Mouse (Mus musculus) thymus, adult 18-20 months (tissue): ENCODE results near the gene Idnk.
"Not testable (repeated sequence)": the region's sequence is repeated elsewhere in the genome, so short reads cannot be mapped to it uniquely, and the experiment has no call there.

Experiments used
- DNase-seq, 2 experiments: peaks; one replicate each; pipeline ENCODE4 v3.0.0; 2022; ENCODE audit warnings: mixed read lengths in 2 of 2

The Idnk gene

DNA sequence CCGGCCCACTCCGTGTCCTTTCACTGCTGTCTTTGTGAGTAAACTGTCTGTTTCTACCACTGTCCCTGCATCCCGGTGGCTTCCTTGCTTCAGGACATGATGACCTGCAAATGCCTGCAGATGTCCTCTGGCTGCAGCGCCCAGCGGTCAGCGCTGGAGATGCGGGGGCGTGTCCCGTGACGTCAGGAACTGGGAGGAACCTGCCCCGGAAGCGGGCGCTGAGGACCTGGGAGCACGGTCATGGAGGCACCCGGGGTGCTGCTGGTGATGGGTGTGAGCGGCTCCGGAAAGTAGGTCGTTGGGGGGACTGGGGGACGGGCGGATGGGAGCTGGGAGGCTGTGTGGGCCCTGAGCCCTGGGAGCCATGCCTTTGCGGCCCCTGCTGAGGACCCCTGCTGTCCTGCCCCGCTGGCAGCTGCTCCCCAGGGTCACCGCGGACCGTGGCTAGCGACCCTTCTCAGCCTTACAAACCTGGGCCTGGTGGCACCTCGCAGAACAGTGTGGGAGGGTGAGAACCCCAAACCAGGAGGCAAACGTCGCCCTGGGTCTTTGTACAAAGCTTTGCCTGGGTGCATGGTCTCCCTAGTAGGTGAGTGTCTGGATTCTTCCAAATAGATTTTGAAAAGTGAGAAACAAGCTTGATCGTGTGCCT is at the start of gene Idnk:
Idnk (plus strand) TSS at position 203 of the 652 bp plus-strand sequence.
- DNase-seq = peak; percentile 77 to 82

DNA sequence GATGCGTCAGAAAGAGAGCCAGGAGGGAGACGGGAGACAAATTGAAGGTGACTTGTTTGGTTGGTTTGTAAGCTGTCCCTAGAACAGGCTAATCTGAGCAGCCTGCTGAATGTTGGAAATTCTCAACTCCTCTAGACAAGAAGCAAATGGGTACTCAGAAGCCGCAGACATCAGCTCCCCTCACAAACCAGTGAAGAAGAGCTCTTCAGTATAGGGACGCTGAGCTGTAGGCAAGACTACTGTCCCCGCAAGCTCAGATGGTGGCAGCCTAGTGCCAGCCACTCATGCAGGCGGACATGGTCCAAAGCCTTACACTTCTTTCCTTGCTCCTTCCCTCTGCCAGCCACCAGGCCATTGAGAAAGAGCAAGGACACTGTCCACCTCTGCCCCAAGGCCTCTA is 46.1 kb upstream of the Idnk start:
- DNase-seq = no peak

DNA sequence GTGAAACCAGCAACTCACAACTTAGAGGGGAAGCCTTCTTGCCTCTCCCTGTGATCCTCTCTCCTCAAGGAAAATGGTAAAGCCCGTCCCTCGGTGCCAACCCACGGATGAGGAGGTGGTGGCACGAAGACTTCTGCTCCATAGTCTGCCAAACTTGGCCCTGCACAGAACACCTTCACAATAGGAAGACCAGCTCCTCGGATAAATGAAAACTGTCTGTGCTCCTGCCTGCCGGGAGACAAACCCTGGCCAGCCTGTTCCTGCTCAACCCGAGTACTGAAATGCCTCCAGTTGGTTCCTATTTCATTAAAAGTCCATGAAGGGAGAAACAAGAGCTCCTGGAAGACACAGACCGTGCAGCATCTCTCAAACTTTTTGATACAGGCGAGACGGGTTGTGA is 45.3 kb upstream of the Idnk start:
- DNase-seq = no peak

GRCm38 (mm10) chr13:58112601-58113041 is 44.8 kb upstream of the Idnk start:
- no peak for DNase-seq

DNA sequence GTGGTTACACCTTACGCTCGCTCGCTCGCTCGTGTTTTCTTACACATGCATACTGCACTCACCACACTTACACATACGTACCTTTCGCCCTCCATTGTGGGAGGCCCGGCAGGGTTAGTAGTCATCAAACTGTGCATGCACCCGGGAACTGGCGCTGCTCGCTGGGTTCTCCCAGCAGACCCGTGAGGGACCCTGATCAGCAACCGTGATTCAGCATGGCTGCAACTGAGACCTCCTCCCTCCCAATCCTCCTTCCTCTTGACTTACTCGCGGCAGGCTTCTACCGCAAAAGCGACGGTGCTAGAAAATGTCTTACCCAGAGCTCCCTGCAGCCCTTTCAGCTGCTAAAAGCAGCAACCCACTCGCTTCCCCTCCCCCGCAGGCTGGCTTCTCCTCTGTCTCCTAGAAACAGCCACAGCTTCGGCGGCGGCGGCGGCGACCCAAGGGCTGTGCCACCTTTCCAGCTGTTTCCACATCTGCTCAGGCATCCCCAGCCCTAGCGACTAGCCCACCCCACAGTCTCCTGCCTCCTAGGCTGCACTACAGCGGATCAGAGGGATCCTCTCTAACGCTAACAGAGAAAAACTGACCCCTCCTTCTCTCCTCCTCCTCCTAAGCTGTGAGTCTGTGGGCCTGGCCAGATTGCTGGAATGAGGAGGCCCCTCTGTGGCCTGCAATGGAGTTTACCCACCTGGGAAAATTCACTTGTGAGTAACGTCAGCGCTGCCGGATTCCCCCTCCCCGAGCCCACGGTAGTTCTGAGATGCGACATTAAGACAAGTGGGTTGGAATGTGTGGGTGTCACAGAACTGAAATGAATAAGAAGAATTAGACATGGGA is 44.2 kb upstream of the Idnk start, which contains the start of gene Klhl3:
Klhl3 (minus strand) TSS at position 532 of the 840 bp plus-strand sequence.
- peak; percentile 76 to 81 for DNase-seq

GRCm38 (mm10) chr13:58115227-58115626 is 42.2 kb upstream of the Idnk start:
- no peak for DNase-seq

DNA sequence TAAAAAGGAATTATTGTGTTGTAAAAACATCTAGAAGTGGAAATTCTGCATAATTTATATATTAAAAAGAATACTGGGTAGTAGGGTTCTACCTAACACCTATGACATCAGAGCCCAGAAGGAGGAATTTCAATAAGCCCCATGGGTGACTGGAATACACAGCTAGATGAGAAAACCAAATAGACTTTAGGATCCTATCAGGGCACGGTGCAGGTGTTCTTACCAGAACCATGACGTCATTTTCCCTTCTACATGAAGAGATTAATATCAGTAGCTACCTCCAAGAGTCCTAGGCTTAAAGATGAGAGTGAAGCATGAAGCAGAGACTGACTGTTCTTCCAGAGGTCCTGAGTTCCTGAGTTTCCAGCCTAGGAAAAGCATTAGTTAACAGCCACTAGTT is 40.6 kb upstream of the Idnk start:
- no peak for DNase-seq

DNA sequence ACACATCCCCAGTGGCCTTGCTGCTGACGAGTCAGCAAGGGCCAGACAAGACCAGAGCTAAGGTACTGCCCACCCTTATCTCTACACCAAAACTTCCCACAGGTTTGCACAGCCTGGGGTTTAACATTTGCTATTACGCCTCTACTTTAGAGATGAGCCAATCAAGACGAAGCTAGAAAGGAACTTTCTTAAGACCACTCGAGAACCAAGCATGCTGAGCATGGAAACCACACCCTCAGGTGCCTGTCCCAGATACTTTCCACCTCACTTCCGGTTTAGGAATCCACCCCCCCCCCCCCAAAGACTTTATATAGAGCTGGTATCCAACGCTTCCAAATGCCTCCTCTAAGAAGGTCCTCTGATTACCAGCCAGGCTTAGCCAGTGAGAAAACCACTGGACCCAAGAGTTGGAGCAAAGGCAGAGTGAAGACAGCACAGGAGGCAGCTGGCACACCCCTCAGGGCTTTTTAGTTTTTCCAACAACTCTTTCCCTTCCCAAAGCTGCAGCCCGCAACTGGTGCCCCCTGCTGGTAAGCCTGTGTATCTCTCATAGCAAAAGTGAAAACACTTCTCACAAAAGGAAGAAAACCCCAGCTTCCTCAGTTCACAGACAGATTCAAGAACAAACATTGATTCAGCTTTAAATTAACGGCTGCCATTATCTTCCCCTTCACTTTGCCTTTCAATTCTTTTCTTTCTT is 40.0 kb upstream of the Idnk start:
- DNase-seq = peak; percentile 43 to 56

- no peak for DNase-seq
Observed at GRCm38 (mm10) chr13:58122786-58123297, 34.6 kb upstream of the Idnk start.

DNA sequence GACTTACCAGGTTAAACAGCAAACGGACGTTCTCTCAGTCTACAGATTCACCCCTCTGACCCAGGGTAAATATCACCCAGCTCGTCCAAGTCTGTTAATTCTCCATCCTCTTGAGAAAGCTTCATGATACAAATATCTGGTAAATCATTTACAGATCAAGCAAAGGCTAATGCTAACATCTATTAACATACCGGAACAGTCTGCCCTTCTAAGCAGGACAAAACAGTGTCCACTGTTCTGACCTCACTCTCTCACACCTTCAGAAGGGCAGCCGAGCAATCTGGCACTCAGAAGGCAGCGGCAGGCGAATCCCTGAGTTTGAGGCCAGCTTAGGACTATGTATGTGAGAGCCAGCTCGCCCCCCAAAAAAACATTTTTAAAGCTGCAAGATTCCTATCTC is 34.1 kb upstream of the Idnk start:
- DNase-seq = no peak

DNA sequence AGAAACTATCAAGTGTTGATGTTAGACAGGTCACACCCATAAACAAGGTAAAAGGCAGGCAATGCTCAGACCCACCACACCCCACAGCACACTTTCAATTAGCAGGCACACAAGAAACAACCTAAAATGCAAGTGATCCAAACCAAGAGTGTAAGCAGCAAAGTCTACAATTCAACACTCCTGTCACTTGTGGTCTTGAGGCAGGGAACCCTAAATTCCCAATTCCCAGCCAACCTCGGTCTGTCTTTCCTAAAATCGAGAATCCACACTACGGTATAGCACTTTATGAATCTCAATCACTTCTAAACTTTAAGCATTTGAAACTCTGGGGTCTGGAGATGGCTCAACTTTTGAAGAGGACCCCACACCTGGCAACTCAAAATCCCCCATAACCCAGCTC is 33.2 kb upstream of the Idnk start:
- no peak for DNase-seq

GRCm38 (mm10) chr13:58124989-58125388 is 32.5 kb upstream of the Idnk start:
- DNase-seq = no peak

GRCm38 (mm10) chr13:58126126-58126525 is 31.3 kb upstream of the Idnk start:
- DNase-seq = peak in 1 of 2 experiments; percentile 46

GRCm38 (mm10) chr13:58126862-58127765 is 30.3 kb upstream of the Idnk start:
- DNase-seq = peak in 1 of 2 experiments; percentile 26

DNA sequence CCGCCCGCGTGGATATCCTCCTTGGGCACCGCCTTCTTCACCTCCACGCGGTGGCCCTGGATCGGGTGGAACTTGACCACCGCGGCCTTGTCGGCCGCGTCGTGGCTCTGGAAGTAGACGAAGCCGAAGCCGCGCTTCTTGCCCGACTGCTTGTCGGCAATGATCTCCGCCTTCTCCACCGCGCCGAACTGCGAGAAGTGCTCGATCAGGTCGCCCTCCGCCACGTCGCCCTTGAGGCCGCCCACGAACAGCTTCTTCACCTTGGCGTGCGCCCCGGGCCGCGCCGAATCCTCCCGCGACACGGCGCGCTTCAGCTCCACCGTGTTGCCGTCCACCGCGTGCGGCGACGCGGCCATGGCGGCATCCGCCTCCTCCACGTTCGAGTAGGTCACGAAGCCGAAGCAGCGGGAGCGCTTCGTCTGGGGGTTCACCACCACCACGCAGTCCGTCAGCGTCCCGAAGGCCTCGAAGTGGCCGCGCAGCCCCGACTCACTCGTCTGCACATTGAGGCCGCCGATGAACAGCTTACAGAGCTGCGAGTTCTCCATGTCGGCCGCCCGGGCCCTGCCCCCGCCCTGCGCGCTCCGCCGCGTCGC is 29.6 kb upstream of the Idnk start:
- peak; percentile 51 to 65 for DNase-seq

- DNase-seq = peak; percentile 85 to 89
Observed at GRCm38 (mm10) chr13:58128396-58128767, 29.1 kb upstream of the Idnk start, which contains the start of gene Hnrnpa0. Hnrnpa0 (minus strand) TSS chr13:58128556.

DNA sequence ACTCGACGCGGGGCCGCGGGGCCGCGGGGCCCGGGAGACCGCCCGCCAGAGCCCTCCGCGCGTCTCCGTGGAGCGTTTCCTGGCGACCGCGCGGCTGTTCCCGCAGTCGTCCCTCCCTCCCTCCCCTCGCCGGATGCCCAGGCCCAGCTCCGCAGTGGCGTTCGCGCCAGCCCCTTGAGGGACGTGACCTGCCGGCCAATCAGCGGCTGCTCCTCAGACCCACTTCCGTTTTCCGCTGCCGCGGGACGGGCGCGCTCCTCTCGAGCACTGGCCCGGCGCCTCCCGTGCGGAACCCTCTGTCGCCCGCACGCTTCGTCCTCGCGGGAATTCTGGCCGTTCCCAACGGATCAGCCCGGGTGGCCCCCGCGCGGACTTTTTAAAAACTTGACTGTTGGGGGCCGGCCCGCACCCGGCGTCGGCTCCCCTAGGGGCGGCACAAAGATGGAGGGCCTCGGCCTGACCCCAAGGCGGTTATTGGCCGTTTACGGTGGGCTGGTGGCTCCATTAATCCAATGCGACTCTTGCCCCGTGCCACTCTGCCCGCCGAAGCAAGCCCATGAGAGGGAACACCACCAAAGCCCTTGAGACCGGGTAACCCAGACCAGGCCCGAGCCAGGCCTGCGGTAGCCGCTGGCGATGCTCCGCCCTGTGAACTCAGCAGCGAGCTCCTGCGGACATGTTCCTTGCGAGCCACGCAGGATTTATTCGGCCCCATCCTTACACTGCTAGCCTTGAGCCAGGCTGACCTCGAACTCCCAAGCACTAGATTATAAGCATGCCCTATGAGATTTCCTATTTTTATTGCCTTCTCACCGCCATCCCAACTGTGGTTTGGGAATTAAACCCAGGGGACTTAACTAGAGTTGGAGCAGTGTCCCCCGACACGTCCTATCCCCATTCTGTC is 28.4 kb upstream of the Idnk start:
- peak; percentile 93 to 96 for DNase-seq

GRCm38 (mm10) chr13:58129687-58130246 is 27.7 kb upstream of the Idnk start:
- no peak for DNase-seq

DNA sequence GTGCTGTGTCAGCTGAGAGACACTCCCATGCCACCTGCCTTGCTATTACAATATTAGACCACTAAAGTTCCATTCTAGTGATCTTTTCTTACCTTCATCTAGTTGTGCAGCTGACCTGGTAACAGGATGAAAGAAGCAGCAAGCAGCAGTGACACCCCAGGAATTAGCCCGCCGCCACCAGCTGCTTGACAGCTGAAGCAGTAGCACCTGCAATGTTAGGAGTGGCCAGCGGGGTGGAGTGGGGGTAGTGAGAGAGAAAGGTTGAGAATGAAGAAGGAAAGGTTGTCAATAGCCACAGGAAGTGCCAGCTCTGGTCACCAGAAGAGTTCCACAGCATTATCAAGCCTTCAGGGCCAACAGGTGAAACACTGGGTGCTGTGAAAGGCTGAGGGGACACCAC is 25.8 kb upstream of the Idnk start:
- no peak for DNase-seq

- DNase-seq = not testable (repeated sequence)
Observed at GRCm38 (mm10) chr13:58146603-58147002, 10.8 kb upstream of the Idnk start.
